Mouse (Mus musculus) hindbrain, postnatal 0 days (tissue): Measurements from ENCODE around the gene Noc4l. TPM values are rescaled to one million over a fixed set of nuclear protein-coding genes. Genes with fewer than 3 reads are reported as not detected.

Experiments
- ATAC-seq: fragments of 200-750 bp; cut with Nextera tagmentation; 2 replicates; pipeline ENCODE4 v1.8.0; 2017; ENCODE audit warnings: mild to moderate bottlenecking, moderate TSS enrichment, moderate library complexity
- DNase-seq: peaks from one replicate; pipeline ENCODE4 v3.0.0-alpha.2; 2015; ENCODE audit warnings: low spot score
- H3K27ac ChIP-seq: fragments of 300-500 bp; sonication (generic); 2 replicates; pipeline ENCODE4 v1.5.1; 2014; ENCODE audit warnings: mild to moderate bottlenecking
- H3K27me3 ChIP-seq: fragments of 300-500 bp; sonication (generic); 2 replicates; pipeline ENCODE4 v1.6.1; 2014; ENCODE audit warnings: low read length, mixed read lengths; ENCODE audit not compliant: insufficient read depth
- H3K36me3 ChIP-seq: fragments of 300-500 bp; sonication (generic); 2 replicates; pipeline ENCODE4 v1.6.1; 2014; ENCODE audit warnings: low read length, mixed read lengths; ENCODE audit not compliant: insufficient read depth
- H3K4me1 ChIP-seq: fragments of 300-500 bp; sonication (generic); 2 replicates; pipeline ENCODE4 v1.6.1; 2014; ENCODE audit warnings: antibody characterized with exemption, low read length, mixed read lengths; ENCODE audit not compliant: insufficient read depth
- H3K4me2 ChIP-seq: fragments of 300-500 bp; sonication (generic); 2 replicates; pipeline ENCODE4 v1.6.1; 2014; ENCODE audit warnings: low read depth, mild to moderate bottlenecking, low read length, moderate library complexity, mixed read lengths
- H3K4me3 ChIP-seq: fragments of 300-500 bp; sonication (generic); 2 replicates; pipeline ENCODE4 v1.5.1; 2014; ENCODE audit warnings: low read length
- H3K9ac ChIP-seq: fragments of 300-500 bp; sonication (generic); replicated peaks from 2 replicates; pipeline ENCODE4 v1.6.1; 2014; ENCODE audit warnings: mild to moderate bottlenecking, low read length, moderate library complexity, mixed read lengths
- H3K9me3 ChIP-seq: fragments of 300-500 bp; sonication (generic); 2 replicates; pipeline ENCODE4 v1.6.1; 2016; ENCODE audit warnings: low read length, mixed read lengths
- CTCF ChIP-seq: IDR thresholded peaks from 2 replicates; pipeline ENCODE4 v1.5.1; 2016; ENCODE audit warnings: antibody characterized with exemption, control low read depth, low read depth
- WGBS: fragments of 180-500 bp; shearing (Covaris S2); extraction: QIAGEN DNeasy Blood & Tissue Kit; methylation state at CpG from one replicate; pipeline ENCODE4 v1.1.7; 2014; 5-methylcytosine and 5-hydroxymethylcytosine counted together
- polyA plus RNA-seq: library from polyadenylated mRNA; unstranded; fragments of >200 nt; fragmentation: Nextera tagmentation; extraction: Ambion mirVana; gene quantifications from 2 replicates; pipeline ENCODE4 v1.2.1, GENCODE M21; 2015
- total RNA-seq: library from RNA; depleted of rRNA; stranded (reverse); fragments of >200 nt; gene quantifications from 2 replicates; pipeline ENCODE4 v1.2.3, GENCODE M21; 2014

The Noc4l gene
- total and polyA plus RNA-seq, 2 experiments from 2014 or later, result 38.0 to 42.8 TPM

- no peaks in the 10 kb centered on the region for H3K27me3 ChIP-seq
- no peak overlapping the region for H3K27ac ChIP-seq
- H3K4me1 ChIP-seq, result no peaks in the 10 kb centered on the region
- H3K9me3 ChIP-seq, result no peaks in the 10 kb centered on the region
- H3K4me2 ChIP-seq, result no peak overlapping the region
- peaks cover 71% of the 10 kb centered on the region for H3K36me3 ChIP-seq
- H3K4me3 ChIP-seq, result no peak overlapping the region
- no peak for TF ChIP-seq CTCF
- H3K9ac ChIP-seq, result no peak overlapping the region
- no peak for ATAC-seq
- DNase-seq, result no peak
These were observed 6.5 kb upstream of the Noc4l start for GRCm38 (mm10) chr5:110659682-110660081.

GRCm38 (mm10) chr5:110653686-110654085 lies 469 bp upstream of the Noc4l start:
- ATAC-seq (peak; percentile 60), DNase-seq (no peak)
- under 1% methylated on average over 36 of the region's 37 CpGs for WGBS
- H3K9ac ChIP-seq, result peak overlapping the region; percentile 83
- H3K36me3 ChIP-seq, result peaks cover 64% of the 10 kb centered on the region
- H3K4me2 ChIP-seq, result peak overlapping the region; percentile 97
- H3K27ac ChIP-seq, result peak overlapping the region; percentile 51
- H3K4me3 ChIP-seq, result peak overlapping the region; percentile 98
- H3K4me1 ChIP-seq, result peaks cover 12% of the 10 kb centered on the region
- H3K9me3 ChIP-seq, result no peaks in the 10 kb centered on the region
- TF ChIP-seq CTCF, result no peak
- H3K27me3 ChIP-seq, result no peaks in the 10 kb centered on the region

- Histone ChIP-seq H3K9ac (no peak overlapping the region), H3K27me3 (no peaks in the 10 kb centered on the region), H3K4me3 (no peak overlapping the region), H3K36me3 (peaks cover 50% of the 10 kb centered on the region), H3K27ac (no peak overlapping the region), H3K9me3 (no peaks in the 10 kb centered on the region), H3K4me2 (no peak overlapping the region), H3K4me1 (no peaks in the 10 kb centered on the region)
- DNase-seq, result no peak
- ATAC-seq, result no peak
- no peak for TF ChIP-seq CTCF
These were observed 6.8 kb downstream of the Noc4l start for GRCm38 (mm10) chr5:110646377-110646776.

GRCm38 (mm10) chr5:110639459-110639858 lies 13.8 kb downstream of the Noc4l start:
- DNase-seq, result peak; percentile 78
- Histone ChIP-seq H3K9me3 (no peaks in the 10 kb centered on the region), H3K9ac (no peak overlapping the region), H3K27me3 (no peaks in the 10 kb centered on the region), H3K4me3 (no peak overlapping the region), H3K36me3 (no peaks in the 10 kb centered on the region), H3K27ac (no peak overlapping the region), H3K4me1 (no peaks in the 10 kb centered on the region), H3K4me2 (no peak overlapping the region)
- TF ChIP-seq CTCF, result peak; percentile 88
- 0 out of 2 replicates have a peak, but pooled peaks have one; percentile 11 for ATAC-seq
- WGBS, result 26% methylated on average over 12 of the region's 12 CpGs

- Histone ChIP-seq H3K4me2 (no peak overlapping the region), H3K4me1 (no peaks in the 10 kb centered on the region), H3K9ac (no peak overlapping the region), H3K27ac (no peak overlapping the region), H3K27me3 (no peaks in the 10 kb centered on the region), H3K4me3 (no peak overlapping the region), H3K36me3 (no peaks in the 10 kb centered on the region), H3K9me3 (no peaks in the 10 kb centered on the region)
- ATAC-seq (no peak), DNase-seq (no peak)
- 80% methylated on average over 7 of the region's 7 CpGs for WGBS
- TF ChIP-seq CTCF, result no peak
These were observed 14.7 kb downstream of the Noc4l start for GRCm38 (mm10) chr5:110638306-110639074.

- peak; percentile 76 for DNase-seq
- H3K4me2 ChIP-seq, result no peak overlapping the region
- H3K4me3 ChIP-seq, result no peak overlapping the region
- no peaks in the 10 kb centered on the region for H3K9me3 ChIP-seq
- 39% methylated on average over 6 of the region's 6 CpGs for WGBS
- no peak overlapping the region for H3K27ac ChIP-seq
- TF ChIP-seq CTCF, result peak; percentile 78
- H3K27me3 ChIP-seq, result no peaks in the 10 kb centered on the region
- peak; percentile 43 for ATAC-seq
- no peak overlapping the region for H3K9ac ChIP-seq
- H3K4me1 ChIP-seq, result no peaks in the 10 kb centered on the region
- H3K36me3 ChIP-seq, result no peaks in the 10 kb centered on the region
These were observed 17.1 kb downstream of the Noc4l start for GRCm38 (mm10) chr5:110635951-110636707.
